Mouse (Mus musculus) midbrain, postnatal 0 days (tissue): ENCODE measurements around the gene Limch1. TPM values are rescaled to one million over a fixed set of nuclear protein-coding genes. Genes with fewer than 3 reads are reported as not detected.

Source experiments
- ATAC-seq: fragments of 200-750 bp; cut with Nextera tagmentation; 2 replicates; pipeline ENCODE4 v1.8.0; 2017; ENCODE audit warnings: moderate number of reproducible peaks, mild to moderate bottlenecking, moderate TSS enrichment, moderate library complexity; ENCODE audit not compliant: low FRiP score
- DNase-seq: peaks from one replicate; pipeline ENCODE4 v3.0.0-alpha.2; 2015; ENCODE audit warnings: low spot score
- H3K27ac ChIP-seq: fragments of 300-500 bp; sonication (generic); 2 replicates; pipeline ENCODE4 v1.5.1; 2014; ENCODE audit warnings: low read depth, mild to moderate bottlenecking, low read length, mixed read lengths
- H3K27me3 ChIP-seq: fragments of 300-500 bp; sonication (generic); 2 replicates; pipeline ENCODE4 v1.6.1; 2014; ENCODE audit warnings: low read length, control low read depth, mixed read lengths; ENCODE audit not compliant: insufficient read depth
- H3K36me3 ChIP-seq: fragments of 300-500 bp; sonication (generic); 2 replicates; pipeline ENCODE4 v1.6.1; 2014; ENCODE audit warnings: low read length, control low read depth, mixed read lengths; ENCODE audit not compliant: insufficient read depth
- H3K4me1 ChIP-seq: fragments of 300-500 bp; sonication (generic); 2 replicates; pipeline ENCODE4 v1.6.1; 2014; ENCODE audit warnings: mild to moderate bottlenecking, control low read depth, antibody characterized with exemption, low read length, mixed read lengths; ENCODE audit not compliant: insufficient read depth
- H3K4me2 ChIP-seq: fragments of 300-500 bp; sonication (generic); 2 replicates; pipeline ENCODE4 v1.6.1; 2014; ENCODE audit warnings: low read depth, mild to moderate bottlenecking, low read length, mixed read lengths; ENCODE audit not compliant: poor library complexity, severe bottlenecking
- H3K4me3 ChIP-seq: fragments of 300-500 bp; sonication (generic); 2 replicates; pipeline ENCODE4 v1.5.1; 2014; ENCODE audit warnings: low read depth, mild to moderate bottlenecking, low read length, moderate library complexity
- H3K9ac ChIP-seq: fragments of 300-500 bp; sonication (generic); replicated peaks from 2 replicates; pipeline ENCODE4 v1.6.1; 2014; ENCODE audit warnings: mild to moderate bottlenecking, low read length, moderate library complexity, mixed read lengths; ENCODE audit not compliant: poor library complexity, severe bottlenecking
- H3K9me3 ChIP-seq: fragments of 300-500 bp; sonication (generic); 2 replicates; pipeline ENCODE4 v1.6.1; 2016; ENCODE audit warnings: low read length, control low read depth
- CTCF ChIP-seq: IDR thresholded peaks from 2 replicates; pipeline ENCODE4 v1.5.1; 2016; ENCODE audit warnings: antibody characterized with exemption, mild to moderate bottlenecking
- WGBS: fragments of 180-500 bp; shearing (Covaris S2); extraction: QIAGEN DNeasy Blood & Tissue Kit; methylation state at CpG from one replicate; pipeline ENCODE4 v1.1.7; 2014; 5-methylcytosine and 5-hydroxymethylcytosine counted together
- polyA plus RNA-seq: library from polyadenylated mRNA; unstranded; fragments of >200 nt; fragmentation: Nextera tagmentation; extraction: Ambion mirVana; gene quantifications from 2 replicates; pipeline ENCODE4 v1.2.1, GENCODE M21; 2015
- total RNA-seq: library from RNA; depleted of rRNA; stranded (reverse); fragments of >200 nt; gene quantifications from 2 replicates; pipeline ENCODE4 v1.2.3, GENCODE M21; 2014

The Limch1 gene
- total and polyA plus RNA-seq, 2 experiments from 2014 or later: 46.6 to 119 TPM

DNA sequence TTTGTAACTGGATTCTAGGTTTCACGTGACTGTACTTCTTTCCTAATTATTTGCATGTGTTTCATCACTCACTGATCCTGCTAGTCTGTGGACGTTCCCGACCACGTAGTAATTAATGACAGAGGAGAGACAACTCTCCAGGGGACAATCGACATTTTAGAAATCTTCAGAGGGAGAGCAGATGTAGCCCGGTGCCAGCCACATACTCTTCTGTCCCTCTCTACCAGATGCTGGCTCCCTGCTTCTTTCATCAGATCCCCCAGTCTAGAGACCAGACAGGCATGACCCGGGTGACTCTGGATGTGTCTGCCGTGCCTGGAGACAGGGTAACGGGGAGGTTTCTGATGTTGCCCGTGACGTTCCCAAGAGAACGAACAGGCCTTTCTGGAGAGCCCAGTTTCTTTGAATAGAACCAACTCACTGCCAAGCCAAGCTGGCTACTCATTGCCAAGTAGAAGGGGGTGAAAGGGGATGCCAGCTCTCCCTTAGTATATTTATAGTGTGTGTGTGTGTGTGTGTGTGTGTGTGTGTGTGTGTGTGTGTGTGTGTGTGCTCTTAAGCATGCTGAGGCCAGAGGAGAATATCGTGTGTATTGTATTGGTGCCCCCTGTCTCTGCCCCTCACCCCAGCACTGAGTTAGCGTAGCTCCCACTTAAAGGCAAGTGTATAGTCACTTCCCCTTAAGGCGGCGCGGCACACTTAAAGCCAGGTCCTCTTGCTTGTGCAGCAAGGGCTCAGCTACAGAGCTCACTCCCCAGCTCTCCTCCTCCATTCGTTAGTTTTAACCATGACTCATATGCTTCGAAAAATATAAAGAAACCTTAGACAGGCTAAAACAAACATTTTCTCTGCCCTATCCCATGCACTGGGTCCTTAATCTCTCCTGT lies 233.9 kb downstream of the Limch1 start:
- Histone ChIP-seq H3K36me3 (no peaks in the 10 kb centered on the region; the same call in 1 of the 2 replicates), H3K4me2 (no peak overlapping the region), H3K9ac (no peak overlapping the region), H3K4me3 (no peak overlapping the region), H3K27ac (0 out of 2 replicates have a peak overlapping the region, but pooled peaks have one; percentile 32), H3K9me3 (no peaks in the 10 kb centered on the region), H3K4me1 (no peaks in the 10 kb centered on the region), H3K27me3 (no peaks in the 10 kb centered on the region)
- ATAC-seq (peak; percentile 73), DNase-seq (peak; percentile 85)
- no peak for TF ChIP-seq CTCF
- WGBS: 61% methylated on average over 19 of the region's 19 CpGs

DNA sequence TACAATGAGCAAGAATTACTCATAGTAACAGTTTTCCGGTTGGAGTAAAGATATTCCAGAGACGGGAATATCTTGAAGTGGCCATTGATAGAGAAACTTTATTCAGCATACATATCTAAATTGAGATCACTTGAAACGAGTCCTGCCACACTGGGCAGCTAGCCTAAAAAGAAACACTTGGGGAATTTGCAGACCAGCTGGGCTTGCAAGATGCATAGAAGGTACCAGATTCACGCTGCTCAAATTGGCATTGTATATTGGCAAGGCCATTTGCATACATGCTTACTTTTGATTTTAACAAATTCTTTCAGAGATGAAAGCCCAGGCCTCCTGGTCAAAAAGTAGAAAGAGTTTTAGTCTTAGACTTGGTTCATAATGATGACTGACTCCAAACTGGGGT lies 235.2 kb downstream of the Limch1 start:
- 72% methylated on average over 4 of the region's 4 CpGs for WGBS
- Histone ChIP-seq H3K9ac (no peak overlapping the region), H3K27ac (no peak overlapping the region), H3K4me1 (no peaks in the 10 kb centered on the region), H3K36me3 (no peaks in the 10 kb centered on the region; the same call in 1 of the 2 replicates), H3K4me2 (no peak overlapping the region), H3K9me3 (no peaks in the 10 kb centered on the region), H3K4me3 (no peak overlapping the region), H3K27me3 (no peaks in the 10 kb centered on the region)
- TF ChIP-seq CTCF: no peak
- ATAC-seq (no peak), DNase-seq (no peak)

DNA sequence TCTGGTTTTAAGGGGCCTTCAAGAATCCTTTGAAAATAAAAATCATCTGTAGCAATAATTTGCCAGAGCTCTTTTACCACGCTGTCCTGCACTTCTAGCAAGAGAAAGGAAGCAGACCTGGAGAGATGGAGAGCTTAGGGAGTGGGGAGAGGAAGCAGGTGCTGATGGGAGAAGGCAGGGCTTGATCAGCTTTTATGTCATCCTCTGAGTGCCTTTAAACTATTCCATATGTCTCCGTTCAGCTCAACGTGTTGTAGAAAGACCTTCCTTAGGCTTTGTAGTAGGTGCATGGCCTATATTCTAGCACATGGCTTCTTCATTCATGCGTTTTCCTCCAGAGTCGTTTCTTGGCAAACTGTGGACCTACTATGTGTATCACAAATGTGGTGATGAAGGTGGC lies 237.5 kb downstream of the Limch1 start:
- no peaks in the 10 kb centered on the region for H3K4me1 ChIP-seq
- no peaks in the 10 kb centered on the region for H3K9me3 ChIP-seq
- no peak overlapping the region for H3K4me3 ChIP-seq
- no peak for ATAC-seq
- DNase-seq: no peak
- no peaks in the 10 kb centered on the region for H3K36me3 ChIP-seq
- 84% methylated on average over 5 of the region's 5 CpGs for WGBS
- TF ChIP-seq CTCF: no peak
- no peak overlapping the region for H3K4me2 ChIP-seq
- no peaks in the 10 kb centered on the region for H3K27me3 ChIP-seq
- H3K9ac ChIP-seq: no peak overlapping the region
- no peak overlapping the region for H3K27ac ChIP-seq

DNA sequence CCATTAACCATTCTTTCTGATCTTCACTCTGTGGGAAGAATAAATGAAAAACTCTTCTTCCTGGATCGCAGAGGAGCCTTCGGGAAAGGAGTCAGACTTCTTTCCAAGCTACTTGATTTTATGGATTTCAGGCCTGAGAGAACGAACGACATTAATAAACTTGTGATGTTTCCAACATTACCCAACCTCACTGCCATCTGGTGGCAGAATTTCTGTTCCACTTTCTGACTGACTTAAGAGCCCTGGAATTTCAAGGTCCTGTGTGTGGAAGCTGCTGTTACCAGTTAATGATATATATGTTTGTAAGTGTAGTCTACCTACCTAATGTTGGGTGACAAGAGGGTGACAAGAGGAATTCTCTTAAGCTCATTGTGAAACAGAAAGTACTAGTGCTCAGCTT lies 243.3 kb downstream of the Limch1 start:
- DNase-seq: peak; percentile 69

DNA sequence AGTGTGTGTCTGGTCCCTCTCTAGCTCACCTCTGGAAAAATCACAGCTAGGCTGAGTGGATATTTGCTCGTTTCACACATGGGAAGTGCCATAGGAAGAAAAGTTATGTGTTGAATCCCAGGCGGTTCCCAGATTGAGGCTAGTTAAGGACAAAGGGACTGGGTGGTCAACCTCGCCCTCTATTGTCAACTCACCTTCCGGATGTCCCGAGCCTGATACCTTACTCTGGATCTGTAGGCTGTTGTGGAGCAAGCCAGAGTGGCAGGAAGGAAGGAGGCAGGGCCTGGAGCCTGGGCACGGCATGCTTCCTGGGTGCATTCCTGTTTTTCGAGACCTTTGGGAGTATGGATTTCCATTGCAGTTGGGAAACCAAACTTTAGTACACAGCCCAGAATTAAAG lies 243.9 kb downstream of the Limch1 start:
- ATAC-seq: no peak
- H3K27me3 ChIP-seq: no peaks in the 10 kb centered on the region
- H3K9me3 ChIP-seq: no peaks in the 10 kb centered on the region
- H3K4me3 ChIP-seq: no peak overlapping the region
- no peak overlapping the region for H3K9ac ChIP-seq
- WGBS: 85% methylated on average over 7 of the region's 7 CpGs
- DNase-seq: no peak
- H3K4me1 ChIP-seq: no peaks in the 10 kb centered on the region
- no peaks in the 10 kb centered on the region for H3K36me3 ChIP-seq
- no peak for TF ChIP-seq CTCF
- no peak overlapping the region for H3K27ac ChIP-seq
- H3K4me2 ChIP-seq: no peak overlapping the region

More for the DNA sequence above, 243.3 kb downstream of the Limch1 start:
- Histone ChIP-seq H3K4me3 (no peak overlapping the region), H3K4me2 (no peak overlapping the region), H3K36me3 (no peaks in the 10 kb centered on the region), H3K9ac (no peak overlapping the region), H3K9me3 (no peaks in the 10 kb centered on the region), H3K27me3 (no peaks in the 10 kb centered on the region), H3K27ac (no peak overlapping the region), H3K4me1 (no peaks in the 10 kb centered on the region)
- peak; percentile 75 for TF ChIP-seq CTCF
- no peak for ATAC-seq
- WGBS: 49% methylated on average over 4 of the region's 4 CpGs

DNA sequence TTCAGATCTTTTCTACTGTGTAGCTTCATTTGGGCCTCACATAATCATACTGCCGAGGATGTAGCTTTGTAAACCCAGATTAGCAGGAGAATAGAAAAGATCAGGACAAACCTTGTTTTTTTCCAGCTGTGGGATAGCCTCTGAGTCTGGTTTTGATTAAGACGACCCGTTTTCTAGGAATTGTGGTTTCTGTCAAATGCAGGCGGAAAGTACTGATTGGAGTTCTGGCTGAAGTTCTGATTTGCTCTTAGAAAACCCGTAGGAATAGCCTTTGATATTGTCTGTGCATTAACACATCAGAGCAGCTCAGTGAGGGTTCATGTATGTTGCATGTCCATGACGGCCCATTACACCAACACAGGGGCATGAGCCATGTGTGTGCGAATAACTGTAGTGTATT lies 246.8 kb downstream of the Limch1 start:
- Histone ChIP-seq H3K9ac (no peak overlapping the region), H3K27me3 (no peaks in the 10 kb centered on the region), H3K27ac (no peak overlapping the region), H3K4me1 (no peaks in the 10 kb centered on the region), H3K36me3 (no peaks in the 10 kb centered on the region), H3K4me3 (no peak overlapping the region), H3K4me2 (no peak overlapping the region), H3K9me3 (no peaks in the 10 kb centered on the region)
- WGBS: 64% methylated on average over 7 of the region's 7 CpGs
- DNase-seq: no peak
- TF ChIP-seq CTCF: no peak
- ATAC-seq: no peak
